Mouse (Mus musculus) midbrain, embryonic 12.5 days (tissue): Measurements from ENCODE around the gene Kmt5a. TPM values are rescaled to one million over a fixed set of nuclear protein-coding genes. Genes with fewer than 3 reads are reported as not detected.
A peak's percentile ranks its signal among the peaks of the same experiment; 100 is the strongest.
"Not testable (repeated sequence)": the region's sequence is repeated elsewhere in the genome, so short reads cannot be mapped to it uniquely, and the experiment has no call there.

Experiments used
- ATAC-seq: fragments of 200-750 bp; cut with Nextera tagmentation; 2 replicates; pipeline ENCODE4 v1.8.0; 2017; ENCODE audit warnings: low read depth, moderate TSS enrichment, moderate library complexity; ENCODE audit not compliant: low FRiP score
- H3K27ac ChIP-seq: fragments of 300-500 bp; sonication (generic); replicated peaks from 2 replicates; pipeline ENCODE4 v1.5.1; 2016; ENCODE audit warnings: mild to moderate bottlenecking
- H3K27me3 ChIP-seq: fragments of 300-500 bp; sonication (generic); 2 replicates; pipeline ENCODE4 v1.6.1; 2016; ENCODE audit warnings: mild to moderate bottlenecking
- H3K36me3 ChIP-seq: fragments of 300-500 bp; sonication (generic); 2 replicates; pipeline ENCODE4 v1.6.1; 2016
- H3K4me1 ChIP-seq: fragments of 300-500 bp; sonication (generic); 2 replicates; pipeline ENCODE4 v1.6.1; 2016
- H3K4me2 ChIP-seq: fragments of 300-500 bp; sonication (generic); replicated peaks from 2 replicates; pipeline ENCODE4 v1.6.1; 2016; ENCODE audit warnings: mild to moderate bottlenecking, moderate library complexity
- H3K4me3 ChIP-seq: fragments of 300-500 bp; sonication (generic); 2 replicates; pipeline ENCODE4 v1.5.1; 2016; ENCODE audit warnings: mild to moderate bottlenecking
- H3K9ac ChIP-seq: fragments of 300-500 bp; sonication (generic); replicated peaks from 2 replicates; pipeline ENCODE4 v1.6.1; 2016; ENCODE audit warnings: mild to moderate bottlenecking, moderate library complexity
- H3K9me3 ChIP-seq: fragments of 300-500 bp; sonication (generic); 2 replicates; pipeline ENCODE4 v1.6.1; 2016; ENCODE audit warnings: mild to moderate bottlenecking
- WGBS: fragments of 180-500 bp; shearing (Covaris S2); methylation state at CpG from one replicate; pipeline ENCODE4 v1.1.7; 2016; 5-methylcytosine and 5-hydroxymethylcytosine counted together
- polyA plus RNA-seq: library from polyadenylated mRNA; unstranded; fragments of >200 nt; fragmentation: Nextera tagmentation; extraction: Ambion mirVana; gene quantifications from 2 replicates; pipeline ENCODE4 v1.2.1, GENCODE M21; 2016

Kmt5a gene
- polyA plus RNA-seq, 1 experiment from 2014 or later, result 48.5 TPM

GRCm38 (mm10) chr5:124492618-124493017 lies 52.9 kb downstream of the Kmt5a start:
- H3K27me3 ChIP-seq, result no peaks in the 10 kb centered on the region
- no peak overlapping the region for H3K27ac ChIP-seq
- no peak for ATAC-seq
- WGBS, result 90% methylated on average over 4 of the region's 4 CpGs
- H3K9ac ChIP-seq, result no peak overlapping the region
- no peak overlapping the region for H3K4me2 ChIP-seq
- H3K4me3 ChIP-seq, result no peak overlapping the region
- H3K36me3 ChIP-seq, result peaks cover 62% of the 10 kb centered on the region
- H3K9me3 ChIP-seq, result no peaks in the 10 kb centered on the region
- H3K4me1 ChIP-seq, result no peaks in the 10 kb centered on the region

- Histone ChIP-seq H3K27me3 (no peaks in the 10 kb centered on the region), H3K9me3 (no peaks in the 10 kb centered on the region), H3K4me2 (no peak overlapping the region), H3K36me3 (peaks cover 62% of the 10 kb centered on the region), H3K27ac (no peak overlapping the region), H3K4me3 (no peak overlapping the region), H3K4me1 (no peaks in the 10 kb centered on the region), H3K9ac (no peak overlapping the region)
- ATAC-seq, result no peak
- 91% methylated on average over 11 of the region's 11 CpGs for WGBS
Observed at GRCm38 (mm10) chr5:124493455-124493854, 53.7 kb downstream of the Kmt5a start.

GRCm38 (mm10) chr5:124495547-124495946 lies 55.8 kb downstream of the Kmt5a start:
- H3K4me3 ChIP-seq, result no peak overlapping the region
- 75% methylated on average over 7 of the region's 7 CpGs for WGBS
- H3K27ac ChIP-seq, result peak overlapping the region; percentile 1; the same call in 1 of the 2 replicates
- no peak for ATAC-seq
- 0 out of 2 replicates have a peak, but pooled peaks cover 7% of the 10 kb centered on the region for H3K4me1 ChIP-seq
- no peak overlapping the region for H3K4me2 ChIP-seq
- no peaks in the 10 kb centered on the region for H3K9me3 ChIP-seq
- peaks cover 52% of the 10 kb centered on the region for H3K36me3 ChIP-seq
- no peak overlapping the region for H3K9ac ChIP-seq
- no peaks in the 10 kb centered on the region for H3K27me3 ChIP-seq

GRCm38 (mm10) chr5:124496614-124497514 lies 57.1 kb downstream of the Kmt5a start:
- 84% methylated on average over 15 of the region's 15 CpGs for WGBS
- no peak for ATAC-seq
- Histone ChIP-seq H3K4me3 (no peak overlapping the region), H3K27me3 (no peaks in the 10 kb centered on the region), H3K9me3 (no peaks in the 10 kb centered on the region), H3K4me1 (0 out of 2 replicates have a peak, but pooled peaks cover 7% of the 10 kb centered on the region), H3K9ac (no peak overlapping the region), H3K36me3 (peaks cover 51% of the 10 kb centered on the region), H3K27ac (no peak overlapping the region), H3K4me2 (no peak overlapping the region)

- H3K9me3 ChIP-seq, result no peaks in the 10 kb centered on the region
- peaks cover 49% of the 10 kb centered on the region for H3K36me3 ChIP-seq
- no peak overlapping the region for H3K9ac ChIP-seq
- H3K27me3 ChIP-seq, result no peaks in the 10 kb centered on the region
- no peak overlapping the region for H3K27ac ChIP-seq
- no peak overlapping the region for H3K4me3 ChIP-seq
- no peak overlapping the region for H3K4me2 ChIP-seq
- 86% methylated on average over 9 of the region's 9 CpGs for WGBS
- ATAC-seq, result no peak
- H3K4me1 ChIP-seq, result 0 out of 2 replicates have a peak, but pooled peaks cover 7% of the 10 kb centered on the region
Observed at GRCm38 (mm10) chr5:124498221-124498876, 58.6 kb downstream of the Kmt5a start.

- Histone ChIP-seq H3K27me3 (no peaks in the 10 kb centered on the region), H3K36me3 (peaks cover 47% of the 10 kb centered on the region), H3K4me2 (no peak overlapping the region), H3K4me1 (0 out of 2 replicates have a peak, but pooled peaks cover 7% of the 10 kb centered on the region), H3K9ac (no peak overlapping the region), H3K9me3 (no peaks in the 10 kb centered on the region), H3K4me3 (no peak overlapping the region), H3K27ac (no peak overlapping the region)
- WGBS, result 25% methylated on average over 5 of the region's 5 CpGs
- ATAC-seq, result no peak
Observed at GRCm38 (mm10) chr5:124499001-124499400, 59.3 kb downstream of the Kmt5a start.

GRCm38 (mm10) chr5:124500037-124500436 lies 60.3 kb downstream of the Kmt5a start:
- not testable (repeated sequence) for H3K9me3 ChIP-seq
- WGBS, result 77% methylated on average over 2 of the region's 4 CpGs

GRCm38 (mm10) chr5:124500573-124500972 lies 60.8 kb downstream of the Kmt5a start:
- Histone ChIP-seq H3K9me3 (no peaks in the 10 kb centered on the region), H3K4me2 (no peak overlapping the region), H3K27ac (no peak overlapping the region), H3K4me1 (0 out of 2 replicates have a peak, but pooled peaks cover 7% of the 10 kb centered on the region), H3K4me3 (no peak overlapping the region), H3K27me3 (no peaks in the 10 kb centered on the region), H3K9ac (no peak overlapping the region), H3K36me3 (peaks cover 43% of the 10 kb centered on the region)
- no peak for ATAC-seq
- 97% methylated on average over 3 of the region's 3 CpGs for WGBS

More at GRCm38 (mm10) chr5:124500037-124500436, 60.3 kb downstream of the Kmt5a start:
- H3K9ac ChIP-seq, H3K27ac ChIP-seq, H3K4me2 ChIP-seq, ATAC-seq, H3K4me3 ChIP-seq, H3K4me1 ChIP-seq, H3K27me3 ChIP-seq: not testable (repeated sequence)
- peaks cover 46% of the 10 kb centered on the region for H3K36me3 ChIP-seq

GRCm38 (mm10) chr5:124501541-124501940 lies 61.8 kb downstream of the Kmt5a start:
- H3K4me1 ChIP-seq, result 0 out of 2 replicates have a peak, but pooled peaks cover 7% of the 10 kb centered on the region
- no peak overlapping the region for H3K4me2 ChIP-seq
- 91% methylated on average over 10 of the region's 10 CpGs for WGBS
- no peaks in the 10 kb centered on the region for H3K27me3 ChIP-seq
- ATAC-seq, result no peak
- H3K27ac ChIP-seq, result no peak overlapping the region
- H3K9ac ChIP-seq, result no peak overlapping the region
- H3K9me3 ChIP-seq, result no peaks in the 10 kb centered on the region
- H3K36me3 ChIP-seq, result peaks cover 42% of the 10 kb centered on the region
- no peak overlapping the region for H3K4me3 ChIP-seq

- Histone ChIP-seq H3K4me1 (0 out of 2 replicates have a peak, but pooled peaks cover 7% of the 10 kb centered on the region), H3K27ac (no peak overlapping the region), H3K9ac (no peak overlapping the region), H3K9me3 (no peaks in the 10 kb centered on the region), H3K27me3 (no peaks in the 10 kb centered on the region), H3K36me3 (peaks cover 40% of the 10 kb centered on the region), H3K4me3 (no peak overlapping the region), H3K4me2 (no peak overlapping the region)
- ATAC-seq, result no peak
- WGBS, result 63% methylated on average over 14 of the region's 14 CpGs
Observed at GRCm38 (mm10) chr5:124503742-124504141, 64.0 kb downstream of the Kmt5a start.

- Histone ChIP-seq H3K4me2 (no peak overlapping the region), H3K9ac (no peak overlapping the region), H3K4me1 (no peaks in the 10 kb centered on the region), H3K4me3 (no peak overlapping the region), H3K36me3 (peaks cover 35% of the 10 kb centered on the region), H3K27ac (no peak overlapping the region), H3K27me3 (no peaks in the 10 kb centered on the region), H3K9me3 (no peaks in the 10 kb centered on the region)
- 94% methylated on average over 4 of the region's 4 CpGs for WGBS
- ATAC-seq, result no peak
Observed at GRCm38 (mm10) chr5:124505235-124505634, 65.5 kb downstream of the Kmt5a start.
